Mouse (Mus musculus) lung, adult 18-20 months (tissue): ENCODE measurements around the gene Dync2li1.

Source experiments
- DNase-seq, 2 experiments: peaks; one replicate each; pipeline ENCODE4 v3.0.0; 2022; ENCODE audit warnings: mixed read lengths in 2 of 2

Dync2li1 gene

GRCm38 (mm10) chr17:84611971-84612370 is 14.3 kb upstream of the Dync2li1 start:
- DNase-seq: peak; percentile 50 to 69

- DNase-seq: peak in 1 of 2 experiments; percentile 2
Measured at GRCm38 (mm10) chr17:84615811-84616210, 10.5 kb upstream of the Dync2li1 start.

GRCm38 (mm10) chr17:84616526-84617074 is 9.7 kb upstream of the Dync2li1 start:
- DNase-seq: no peak

- DNase-seq: peak in 1 of 2 experiments; percentile 1
Measured at GRCm38 (mm10) chr17:84617953-84618352, 8.3 kb upstream of the Dync2li1 start.

GRCm38 (mm10) chr17:84619112-84619511 is 7.2 kb upstream of the Dync2li1 start:
- no peak for DNase-seq

- DNase-seq: no peak
Measured at GRCm38 (mm10) chr17:84620076-84620475, 6.2 kb upstream of the Dync2li1 start.

- no peak for DNase-seq
Measured at GRCm38 (mm10) chr17:84620610-84621009, 5.7 kb upstream of the Dync2li1 start.

- DNase-seq: peak in 1 of 2 experiments; percentile 37
Measured at GRCm38 (mm10) chr17:84621209-84621608, 5.1 kb upstream of the Dync2li1 start.

GRCm38 (mm10) chr17:84622028-84622427 is 4.3 kb upstream of the Dync2li1 start:
- DNase-seq: no peak

- no peak for DNase-seq
Measured at GRCm38 (mm10) chr17:84622873-84623272, 3.4 kb upstream of the Dync2li1 start.

- DNase-seq: no peak
Measured at GRCm38 (mm10) chr17:84626857-84627305, 585 bp downstream of the Dync2li1 start.

GRCm38 (mm10) chr17:84627721-84628120 is 1.4 kb downstream of the Dync2li1 start:
- DNase-seq: no peak

GRCm38 (mm10) chr17:84628611-84629010 is 2.3 kb downstream of the Dync2li1 start:
- DNase-seq: no peak

- no peak for DNase-seq
Measured at GRCm38 (mm10) chr17:84631836-84632235, 5.5 kb downstream of the Dync2li1 start.

GRCm38 (mm10) chr17:84633443-84633842 is 7.1 kb downstream of the Dync2li1 start:
- DNase-seq: no peak

- DNase-seq: no peak
Measured at GRCm38 (mm10) chr17:84636328-84636727, 10.0 kb downstream of the Dync2li1 start.

GRCm38 (mm10) chr17:84637971-84638370 is 11.7 kb downstream of the Dync2li1 start:
- DNase-seq: peak in 1 of 2 experiments; percentile 63

GRCm38 (mm10) chr17:84639796-84640378 is 13.6 kb downstream of the Dync2li1 start:
- no peak for DNase-seq

GRCm38 (mm10) chr17:84641893-84642292 is 15.6 kb downstream of the Dync2li1 start:
- peak in 1 of 2 experiments; percentile 27 for DNase-seq

- no peak for DNase-seq
Measured at GRCm38 (mm10) chr17:84642324-84642723, 16.0 kb downstream of the Dync2li1 start.

GRCm38 (mm10) chr17:84644292-84645050 is 18.2 kb downstream of the Dync2li1 start:
- no peak for DNase-seq

GRCm38 (mm10) chr17:84645119-84645518 is 18.8 kb downstream of the Dync2li1 start:
- DNase-seq: no peak

- no peak for DNase-seq
Measured at GRCm38 (mm10) chr17:84645894-84646293, 19.6 kb downstream of the Dync2li1 start.

GRCm38 (mm10) chr17:84646477-84646876 is 20.2 kb downstream of the Dync2li1 start:
- DNase-seq: no peak
